Mouse (Mus musculus): ENCODE data around the gene Adgrb3.

DNA sequence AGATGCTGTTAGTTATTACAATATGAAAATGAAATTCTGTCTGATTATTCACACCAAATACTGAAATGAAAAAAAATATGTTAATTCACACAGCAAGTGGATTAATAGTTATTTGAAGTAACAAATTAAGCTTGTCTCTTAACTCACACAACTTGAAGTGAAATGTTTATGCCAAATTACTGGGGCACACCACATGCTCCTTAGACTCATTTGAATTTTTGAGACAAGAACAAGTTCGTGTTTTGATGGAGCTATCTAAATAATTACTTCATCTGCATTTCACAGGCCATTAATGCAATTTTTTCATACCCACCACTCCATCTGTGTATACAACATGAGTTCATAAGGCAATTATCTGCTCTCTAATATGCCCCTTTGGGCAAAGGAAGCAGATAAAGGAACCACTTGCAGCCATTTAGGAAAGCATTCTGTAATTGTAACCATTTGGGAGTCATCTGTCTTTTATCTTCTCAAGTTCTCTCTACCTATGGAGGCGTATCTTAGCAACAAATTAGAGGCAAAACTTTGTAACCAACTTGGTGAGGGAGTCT, 240.9 kb downstream of the Adgrb3 start:
- no peak for TF ChIP-seq CTCF (IDR thresholded peaks at IDR 0.05; ENCODE audit: insufficient read depth, low read length)
- no peak for TF ChIP-seq POLR2A (IDR thresholded peaks at IDR 0.05; ENCODE audit: borderline replicate concordance, extremely low read depth, low read depth, low read length)

All from lung, adult 2 months (tissue).